Mouse (Mus musculus) stomach, embryonic 14.5 days (tissue): ENCODE data around the gene Tmem116. TPM values are rescaled to one million over a fixed set of nuclear protein-coding genes. Genes with fewer than 3 reads are reported as not detected.
"Not testable (repeated sequence)": the region's sequence is repeated elsewhere in the genome, so short reads cannot be mapped to it uniquely, and the experiment has no call there.

ENCODE experiments used
- ATAC-seq: fragments of 200-750 bp; cut with Nextera tagmentation; 2 replicates; pipeline ENCODE4 v1.8.0; 2017; ENCODE audit warnings: low read depth, moderate TSS enrichment; ENCODE audit not compliant: insufficient number of reproducible peaks, insufficient read depth, low FRiP score
- H3K27ac ChIP-seq: fragments of 300-500 bp; sonication (generic); 2 replicates; pipeline ENCODE4 v1.5.1; 2014; ENCODE audit warnings: mild to moderate bottlenecking, low read length, moderate library complexity, mixed read lengths
- H3K27me3 ChIP-seq: fragments of 300-500 bp; sonication (generic); 2 replicates; pipeline ENCODE4 v1.6.1; 2014; ENCODE audit warnings: low read length, control low read depth, mixed read lengths; ENCODE audit not compliant: control insufficient read depth, insufficient read depth
- H3K36me3 ChIP-seq: fragments of 300-500 bp; sonication (generic); 2 replicates; pipeline ENCODE4 v1.6.1; 2014; ENCODE audit warnings: mild to moderate bottlenecking, control low read depth, low read length, moderate library complexity, mixed read lengths; ENCODE audit not compliant: control insufficient read depth, insufficient read depth
- H3K4me1 ChIP-seq: fragments of 300-500 bp; sonication (generic); 2 replicates; pipeline ENCODE4 v1.6.1; 2014; ENCODE audit warnings: low read length, control low read depth, mixed read lengths; ENCODE audit not compliant: control insufficient read depth, insufficient read depth
- H3K4me2 ChIP-seq: fragments of 300-500 bp; sonication (generic); replicated peaks from 2 replicates; pipeline ENCODE4 v1.6.1; 2014; ENCODE audit warnings: low read depth, low read length, control low read depth
- H3K4me3 ChIP-seq: fragments of 300-500 bp; sonication (generic); 2 replicates; pipeline ENCODE4 v1.5.1; 2014; ENCODE audit warnings: low read depth, low read length, control low read depth
- H3K9ac ChIP-seq: fragments of 300-500 bp; sonication (generic); replicated peaks from 2 replicates; pipeline ENCODE4 v1.6.1; 2014; ENCODE audit warnings: low read depth, mild to moderate bottlenecking, control low read depth, low read length, moderate library complexity, mixed read lengths
- H3K9me3 ChIP-seq: fragments of 300-500 bp; sonication (generic); 2 replicates; pipeline ENCODE4 v1.6.1; 2016; ENCODE audit warnings: low read depth, low read length, control low read depth; ENCODE audit not compliant: control insufficient read depth
- WGBS: fragments of 180-500 bp; shearing (Covaris S2); extraction: QIAGEN DNeasy Blood & Tissue Kit; methylation state at CpG from one replicate; pipeline ENCODE4 v1.1.7; 2014; 5-methylcytosine and 5-hydroxymethylcytosine counted together
- polyA plus RNA-seq: library from polyadenylated mRNA; unstranded; fragments of >200 nt; fragmentation: Nextera tagmentation; extraction: Ambion mirVana; gene quantifications from 2 replicates; pipeline ENCODE4 v1.2.1, GENCODE M21; 2014

Tmem116 gene
- polyA plus RNA-seq, 1 experiment from 2014 or later: 3.2 TPM

GRCm38 (mm10) chr5:121472411-121472810, 20.7 kb downstream of the Tmem116 start:
- ATAC-seq: no peak

GRCm38 (mm10) chr5:121474610-121475009, 22.9 kb downstream of the Tmem116 start:
- no peak overlapping the region for H3K9ac ChIP-seq
- no peak overlapping the region for H3K4me3 ChIP-seq
- ATAC-seq: no peak
- no peaks in the 10 kb centered on the region for H3K9me3 ChIP-seq
- no peaks in the 10 kb centered on the region for H3K27me3 ChIP-seq
- no peaks in the 10 kb centered on the region for H3K36me3 ChIP-seq
- peaks cover 4% of the 10 kb centered on the region; the same call in 1 of the 2 replicates for H3K4me1 ChIP-seq
- no peak overlapping the region for H3K27ac ChIP-seq
- H3K4me2 ChIP-seq: no peak overlapping the region
- WGBS: 62% methylated on average over 7 of the region's 7 CpGs

More at GRCm38 (mm10) chr5:121472411-121472810, 20.7 kb downstream of the Tmem116 start:
- no peaks in the 10 kb centered on the region for H3K27me3 ChIP-seq
- H3K4me1 ChIP-seq: peaks cover 4% of the 10 kb centered on the region; the same call in 1 of the 2 replicates
- H3K27ac ChIP-seq: no peak overlapping the region
- H3K4me3 ChIP-seq: no peak overlapping the region
- H3K9me3 ChIP-seq: no peaks in the 10 kb centered on the region
- WGBS: 84% methylated on average over 2 of the region's 2 CpGs
- no peak overlapping the region for H3K9ac ChIP-seq
- H3K4me2 ChIP-seq: no peak overlapping the region
- no peaks in the 10 kb centered on the region for H3K36me3 ChIP-seq

DNA sequence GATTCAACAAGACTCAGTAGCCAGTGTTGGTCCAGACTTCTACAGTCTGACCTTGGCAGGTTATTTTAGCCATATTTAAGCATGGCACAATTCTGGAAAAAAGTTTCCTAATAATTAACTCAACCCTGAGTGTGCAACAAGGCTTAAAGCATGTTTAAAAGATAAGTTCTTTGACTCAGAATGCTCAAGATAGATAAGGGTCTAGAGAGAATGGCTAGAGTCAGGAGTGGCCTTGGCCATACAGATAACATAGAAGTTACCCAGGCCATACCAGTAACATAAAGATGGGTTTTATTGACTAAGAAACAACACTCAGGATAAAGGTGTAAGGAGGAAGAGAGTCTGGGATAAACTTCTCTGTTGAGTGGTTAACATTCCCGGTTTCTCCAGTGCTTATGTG, 24.3 kb downstream of the Tmem116 start:
- Histone ChIP-seq H3K27me3 (no peaks in the 10 kb centered on the region), H3K9me3 (no peaks in the 10 kb centered on the region), H3K36me3 (no peaks in the 10 kb centered on the region), H3K4me2 (no peak overlapping the region), H3K4me1 (no peaks in the 10 kb centered on the region), H3K4me3 (no peak overlapping the region), H3K9ac (no peak overlapping the region), H3K27ac (no peak overlapping the region)
- 57% methylated on average over 1 of the region's 1 CpGs for WGBS
- no peak for ATAC-seq

GRCm38 (mm10) chr5:121477680-121478079, 26.0 kb downstream of the Tmem116 start:
- H3K4me3 ChIP-seq: no peak overlapping the region
- no peak for ATAC-seq
- no peaks in the 10 kb centered on the region for H3K36me3 ChIP-seq
- no peaks in the 10 kb centered on the region for H3K4me1 ChIP-seq
- H3K9ac ChIP-seq: no peak overlapping the region
- no peak overlapping the region for H3K4me2 ChIP-seq
- WGBS: 33% methylated on average over 3 of the region's 3 CpGs
- no peaks in the 10 kb centered on the region for H3K9me3 ChIP-seq
- no peak overlapping the region for H3K27ac ChIP-seq
- H3K27me3 ChIP-seq: no peaks in the 10 kb centered on the region

DNA sequence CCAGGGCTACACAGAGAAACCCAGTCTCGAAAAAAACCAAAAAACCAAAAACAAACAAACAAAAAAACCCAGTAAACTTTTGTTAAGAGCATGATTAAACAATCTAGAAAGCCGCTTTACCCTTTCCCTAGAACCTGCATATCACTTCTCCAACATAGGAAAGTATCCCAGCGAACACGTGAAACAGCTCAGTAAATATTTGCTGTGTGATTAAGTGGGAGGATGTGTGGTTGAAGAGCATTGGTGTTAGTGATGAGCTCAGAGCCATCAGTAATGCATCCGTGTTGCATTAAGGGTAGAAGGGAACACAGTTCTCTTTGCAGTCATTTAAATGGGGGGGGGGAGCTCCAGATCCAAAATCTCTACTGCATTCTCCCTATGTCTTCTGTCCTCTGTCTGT, 33.1 kb downstream of the Tmem116 start:
- no peak overlapping the region for H3K9ac ChIP-seq
- H3K9me3 ChIP-seq: no peaks in the 10 kb centered on the region
- no peaks in the 10 kb centered on the region for H3K4me1 ChIP-seq
- no peak overlapping the region for H3K4me2 ChIP-seq
- H3K36me3 ChIP-seq: no peaks in the 10 kb centered on the region
- no peaks in the 10 kb centered on the region for H3K27me3 ChIP-seq
- H3K27ac ChIP-seq: no peak overlapping the region
- no peak overlapping the region for H3K4me3 ChIP-seq
- WGBS: 69% methylated on average over 5 of the region's 5 CpGs
- ATAC-seq: no peak

DNA sequence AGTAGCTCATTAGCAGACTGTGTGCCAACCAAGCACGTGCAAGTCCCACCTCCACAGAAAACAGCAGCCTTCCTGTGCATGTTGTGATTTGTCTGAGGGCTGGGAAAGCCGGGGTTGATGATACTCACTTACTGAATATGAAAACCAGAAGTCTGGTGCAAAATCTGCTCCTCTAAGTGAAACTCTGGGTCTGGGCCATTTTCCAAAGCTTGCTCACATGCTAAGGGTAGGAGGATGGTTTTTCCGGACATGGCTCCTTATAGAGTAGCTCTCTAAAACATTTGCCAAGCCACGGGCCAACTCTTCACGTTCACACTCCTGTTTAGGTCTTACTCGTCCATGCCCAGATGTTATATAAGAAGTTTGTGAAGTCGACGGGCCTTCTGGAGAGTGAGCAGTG, 41.6 kb downstream of the Tmem116 start:
- no peak for ATAC-seq

DNA sequence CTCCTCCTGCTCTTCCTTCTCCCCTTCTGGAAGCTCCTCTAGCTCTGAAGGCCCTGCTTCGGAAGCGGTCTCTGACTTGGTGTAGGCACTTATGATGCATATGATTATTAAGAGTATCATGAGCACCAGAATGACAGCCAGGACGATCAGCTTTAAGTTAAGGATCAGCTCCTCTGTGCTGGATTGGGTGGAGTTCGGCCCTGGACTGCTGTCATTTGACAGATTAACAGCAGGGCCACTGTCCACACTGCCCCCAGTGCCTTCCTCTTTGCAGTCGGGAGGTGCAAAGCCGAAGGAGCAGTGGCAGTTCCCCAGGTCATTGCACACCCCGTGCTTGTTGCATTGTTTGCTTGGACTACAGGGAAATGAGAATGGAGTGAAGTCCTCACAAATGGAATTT, 49.0 kb downstream of the Tmem116 start:
- WGBS: 64% methylated on average over 7 of the region's 7 CpGs
- Histone ChIP-seq H3K27me3 (no peaks in the 10 kb centered on the region), H3K4me2 (no peak overlapping the region), H3K4me3 (no peak overlapping the region), H3K4me1 (no peaks in the 10 kb centered on the region), H3K9ac (no peak overlapping the region), H3K27ac (no peak overlapping the region), H3K9me3 (no peaks in the 10 kb centered on the region), H3K36me3 (no peaks in the 10 kb centered on the region)
- no peak for ATAC-seq

More for the DNA sequence above, 41.6 kb downstream of the Tmem116 start:
- H3K27me3 ChIP-seq: no peaks in the 10 kb centered on the region
- H3K9ac ChIP-seq: no peak overlapping the region
- H3K9me3 ChIP-seq: no peaks in the 10 kb centered on the region
- H3K4me2 ChIP-seq: no peak overlapping the region
- H3K4me3 ChIP-seq: no peak overlapping the region
- H3K4me1 ChIP-seq: no peaks in the 10 kb centered on the region
- no peaks in the 10 kb centered on the region for H3K36me3 ChIP-seq
- H3K27ac ChIP-seq: no peak overlapping the region
- 72% methylated on average over 8 of the region's 8 CpGs for WGBS

- H3K27me3 ChIP-seq, ATAC-seq, H3K4me2 ChIP-seq, H3K9me3 ChIP-seq, H3K36me3 ChIP-seq, H3K4me3 ChIP-seq, H3K9ac ChIP-seq, H3K4me1 ChIP-seq, H3K27ac ChIP-seq: not testable (repeated sequence)
- WGBS: 72% methylated on average over 11 of the region's 17 CpGs
These were observed 49.8 kb downstream of the Tmem116 start for GRCm38 (mm10) chr5:121501424-121501996.

DNA sequence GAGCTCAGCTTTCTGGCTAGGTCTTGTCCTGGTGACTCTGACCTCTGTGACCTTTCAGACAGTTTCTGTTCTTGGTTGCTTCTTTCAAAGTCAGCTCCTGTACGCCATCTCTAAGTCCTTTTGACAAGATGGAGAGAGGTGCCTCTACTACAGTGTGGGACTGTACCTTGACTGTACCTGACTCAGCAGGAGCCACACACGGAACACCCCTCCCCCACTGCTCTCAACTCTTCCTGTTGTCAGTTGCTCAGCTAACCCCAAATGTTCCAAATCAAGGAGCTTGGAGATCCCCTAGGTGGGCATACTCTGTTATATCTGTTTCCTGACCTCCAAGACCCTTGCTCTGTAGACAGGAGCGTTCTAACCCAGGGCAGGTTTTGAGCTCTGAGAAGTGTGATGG, 51.5 kb downstream of the Tmem116 start, which contains the start of gene Adam1b:
Adam1b (minus strand) TSS at position 205 of the 400 bp plus-strand sequence.
- ATAC-seq: no peak
- WGBS: 65% methylated on average over 3 of the region's 3 CpGs
- Histone ChIP-seq H3K4me3 (no peak within 1 kb of the TSS), H3K27me3 (no peaks in the 10 kb centered on the region), H3K27ac (no peak within 1 kb of the TSS), H3K9me3 (no peaks in the 10 kb centered on the region), H3K36me3 (no peaks in the 10 kb centered on the region), H3K4me1 (no peaks in the 10 kb centered on the region), H3K4me2 (no peak within 1 kb of the TSS), H3K9ac (no peak within 1 kb of the TSS)
